Mouse (Mus musculus) thymus, adult 2 months (tissue): Measurements from ENCODE around the gene Scd2. TPM values are rescaled to one million over a fixed set of nuclear protein-coding genes. Genes with fewer than 3 reads are reported as not detected.

Source experiments
- DNase-seq: peaks from one replicate; pipeline ENCODE4 v3.0.0; 2021
- H3K27ac ChIP-seq: fragments of 200-500 bp; 2 replicates; pipeline ENCODE4 v1.5.1; 2012; ENCODE audit warnings: low read length, control low read depth; ENCODE audit not compliant: control insufficient read depth, insufficient read depth
- H3K27me3 ChIP-seq: fragments of 200-500 bp; 2 replicates; pipeline ENCODE4 v1.6.1; 2012; ENCODE audit warnings: mild to moderate bottlenecking, low read length, moderate library complexity, mixed read lengths; ENCODE audit not compliant: control insufficient read depth, insufficient read depth
- H3K36me3 ChIP-seq: fragments of 200-500 bp; 2 replicates; pipeline ENCODE4 v1.6.1; 2012; ENCODE audit warnings: mild to moderate bottlenecking, low read length, moderate library complexity; ENCODE audit not compliant: control insufficient read depth, insufficient read depth
- H3K4me1 ChIP-seq: fragments of 200-500 bp; replicated peaks from 2 replicates; pipeline ENCODE4 v1.6.1; 2012; ENCODE audit warnings: low read length; ENCODE audit not compliant: control insufficient read depth, insufficient read depth
- H3K4me3 ChIP-seq: fragments of 200-500 bp; 2 replicates; pipeline ENCODE4 v1.5.1; 2012; ENCODE audit warnings: mild to moderate bottlenecking, low read length, control low read depth, moderate library complexity; ENCODE audit not compliant: control insufficient read depth, insufficient read depth
- CTCF ChIP-seq: fragments of 200-500 bp; IDR thresholded peaks from 2 replicates; pipeline ENCODE4 v1.5.1; 2012; ENCODE audit warnings: mild to moderate bottlenecking, control low read depth, low read length, moderate library complexity, borderline replicate concordance; ENCODE audit not compliant: control insufficient read depth, poor library complexity, insufficient read depth; ENCODE audit errors: extremely low read depth
- POLR2A ChIP-seq: fragments of 200-500 bp; IDR thresholded peaks from 2 replicates; pipeline ENCODE4 v1.6.1; 2012; ENCODE audit warnings: mild to moderate bottlenecking, low read length, control low read depth, moderate library complexity; ENCODE audit not compliant: control insufficient read depth, poor library complexity, insufficient read depth; ENCODE audit errors: extremely low read depth
- WGBS: fragments of 180-500 bp; shearing (Covaris S2); methylation state at CpG from one replicate; pipeline ENCODE4 v1.1.7; 2018; 5-methylcytosine and 5-hydroxymethylcytosine counted together
- polyA plus RNA-seq: library from polyadenylated mRNA; depleted of rRNA; stranded (reverse); fragments of >200 nt; gene quantifications from 2 replicates; pipeline ENCODE4 v1.2.3, GENCODE M21; 2012; rRNA removed

Scd2 gene
- polyA plus RNA-seq, 1 experiment: 261 TPM

DNA sequence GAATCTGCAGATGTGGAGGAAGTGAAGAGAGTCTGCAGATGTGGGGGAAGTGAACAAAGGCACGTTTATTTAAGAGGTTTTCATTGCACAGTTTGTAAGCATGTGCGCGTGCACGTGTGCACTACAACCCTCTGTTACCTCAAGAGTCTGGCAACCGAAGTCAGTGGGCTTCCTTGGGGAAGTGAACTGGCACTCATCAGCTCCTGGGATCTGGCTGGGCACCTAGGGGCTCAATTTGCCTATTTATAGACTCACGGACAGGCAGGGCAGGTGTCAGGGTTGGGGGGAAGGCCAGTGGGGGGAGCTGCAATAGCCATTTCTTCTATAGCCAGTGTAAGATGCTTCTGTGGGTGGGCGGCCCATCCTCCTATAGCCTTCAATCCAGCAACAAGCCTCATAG is 58.3 kb downstream of the Scd2 start:
- 89% methylated on average over 7 of the region's 7 CpGs for WGBS
- H3K27me3 ChIP-seq: no peaks in the 10 kb centered on the region
- DNase-seq: no peak
- no peak overlapping the region for H3K27ac ChIP-seq
- no peaks in the 10 kb centered on the region for H3K36me3 ChIP-seq
- no peak overlapping the region for H3K4me3 ChIP-seq
- TF ChIP-seq POLR2A: no peak
- no peak for TF ChIP-seq CTCF
- no peaks in the 10 kb centered on the region for H3K4me1 ChIP-seq

Other genes with a start within 250 kb of the Scd2 start
- gene Erlin1, start 223.9 kb upstream of the Scd2 start, polyA plus RNA-seq: 5.5 and 8.0 TPM in 2 replicates
- gene Chuk, start 186.2 kb upstream of the Scd2 start, polyA plus RNA-seq: 23.6 and 26.4 TPM in 2 replicates
- 9.3 and 11.8 TPM in 2 replicates for gene Cwf19l1, start 157.8 kb upstream of the Scd2 start, polyA plus RNA-seq
- gene Bloc1s2, start 147.2 kb upstream of the Scd2 start, polyA plus RNA-seq: 35.5 and 44.4 TPM in 2 replicates
- 0.22 and 0.31 TPM in 2 replicates for gene Pkd2l1, start 101.2 kb upstream of the Scd2 start, polyA plus RNA-seq
- gene Scd3, start 90.4 kb upstream of the Scd2 start, polyA plus RNA-seq: 0.17 and 0.23 TPM in 2 replicates
- gene Scd4, start 39.4 kb downstream of the Scd2 start, polyA plus RNA-seq: 2.2 and 2.7 TPM in 2 replicates
- 776 and 1,634 TPM in 2 replicates for gene Scd1, start 114.2 kb downstream of the Scd2 start, polyA plus RNA-seq
- gene Wnt8b, start 199.8 kb downstream of the Scd2 start, polyA plus RNA-seq: 6.1 and 6.6 TPM in 2 replicates